Mouse (Mus musculus) embryonic facial prominence, embryonic 12.5 days (tissue): ENCODE measurements around the gene Ube2q1. TPM values are rescaled to one million over a fixed set of nuclear protein-coding genes. Genes with fewer than 3 reads are reported as not detected.
A peak's percentile ranks its signal among the peaks of the same experiment; 100 is the strongest.

ENCODE experiments used
- ATAC-seq: fragments of 200-750 bp; cut with Nextera tagmentation; 2 replicates; pipeline ENCODE4 v1.8.0; 2017; ENCODE audit not compliant: insufficient number of reproducible peaks, insufficient read depth, low FRiP score, low TSS enrichment
- H3K27ac ChIP-seq: fragments of 300-500 bp; sonication (generic); 2 replicates; pipeline ENCODE4 v1.5.1; 2016; ENCODE audit warnings: mild to moderate bottlenecking
- H3K27me3 ChIP-seq: fragments of 300-500 bp; sonication (generic); 2 replicates; pipeline ENCODE4 v1.6.1; 2016; ENCODE audit warnings: mild to moderate bottlenecking, moderate library complexity
- H3K36me3 ChIP-seq: fragments of 300-500 bp; sonication (generic); 2 replicates; pipeline ENCODE4 v1.6.1; 2016; ENCODE audit warnings: mild to moderate bottlenecking
- H3K4me1 ChIP-seq: fragments of 300-500 bp; sonication (generic); 2 replicates; pipeline ENCODE4 v1.6.1; 2016
- H3K4me2 ChIP-seq: fragments of 300-500 bp; sonication (generic); replicated peaks from 2 replicates; pipeline ENCODE4 v1.6.1; 2016; ENCODE audit warnings: mild to moderate bottlenecking, moderate library complexity
- H3K4me3 ChIP-seq: fragments of 300-500 bp; sonication (generic); 2 replicates; pipeline ENCODE4 v1.5.1; 2016; ENCODE audit warnings: mild to moderate bottlenecking
- H3K9ac ChIP-seq: fragments of 300-500 bp; sonication (generic); 2 replicates; pipeline ENCODE4 v1.6.1; 2016; ENCODE audit warnings: mild to moderate bottlenecking, moderate library complexity
- H3K9me3 ChIP-seq: fragments of 300-500 bp; sonication (generic); 2 replicates; pipeline ENCODE4 v1.6.1; 2016; ENCODE audit warnings: mild to moderate bottlenecking, moderate library complexity
- WGBS: fragments of 180-500 bp; shearing (Covaris S2); methylation state at CpG from one replicate; pipeline ENCODE4 v1.1.7; 2016; 5-methylcytosine and 5-hydroxymethylcytosine counted together
- polyA plus RNA-seq: library from polyadenylated mRNA; unstranded; fragments of >200 nt; fragmentation: Nextera tagmentation; extraction: Ambion mirVana; gene quantifications from 2 replicates; pipeline ENCODE4 v1.2.1, GENCODE M21; 2016

The Ube2q1 gene
- polyA plus RNA-seq, 1 experiment from 2014 or later, result 18.0 TPM

- H3K9ac ChIP-seq, result no peak overlapping the region
- WGBS, result 68% methylated on average over 7 of the region's 7 CpGs
- H3K4me3 ChIP-seq, result no peak overlapping the region
- no peaks in the 10 kb centered on the region for H3K27me3 ChIP-seq
- peaks cover 15% of the 10 kb centered on the region for H3K4me1 ChIP-seq
- H3K36me3 ChIP-seq, result no peaks in the 10 kb centered on the region
- ATAC-seq, result no peak
- H3K9me3 ChIP-seq, result no peaks in the 10 kb centered on the region
- no peak overlapping the region for H3K4me2 ChIP-seq
- H3K27ac ChIP-seq, result no peak overlapping the region
These were observed 3.8 kb upstream of the Ube2q1 start for GRCm38 (mm10) chr3:89769584-89769983.

GRCm38 (mm10) chr3:89770425-89771002 is 2.9 kb upstream of the Ube2q1 start:
- Histone ChIP-seq H3K27ac (no peak overlapping the region), H3K27me3 (no peaks in the 10 kb centered on the region), H3K4me2 (no peak overlapping the region), H3K4me3 (no peak overlapping the region), H3K36me3 (no peaks in the 10 kb centered on the region), H3K4me1 (peaks cover 24% of the 10 kb centered on the region), H3K9ac (no peak overlapping the region), H3K9me3 (no peaks in the 10 kb centered on the region)
- 44% methylated on average over 2 of the region's 2 CpGs for WGBS
- no peak for ATAC-seq

- peak overlapping the region; percentile 97 for H3K27ac ChIP-seq
- peak; percentile 75 for ATAC-seq
- no peaks in the 10 kb centered on the region for H3K9me3 ChIP-seq
- H3K9ac ChIP-seq, result peak overlapping the region; percentile 99
- WGBS, result 2% methylated on average over 17 of the region's 17 CpGs
- peaks cover 17% of the 10 kb centered on the region for H3K36me3 ChIP-seq
- H3K27me3 ChIP-seq, result no peaks in the 10 kb centered on the region
- peak overlapping the region; percentile 85 for H3K4me2 ChIP-seq
- peaks cover 27% of the 10 kb centered on the region for H3K4me1 ChIP-seq
- peak overlapping the region; percentile 96 for H3K4me3 ChIP-seq
These were observed 838 bp upstream of the Ube2q1 start for GRCm38 (mm10) chr3:89772588-89772967.

GRCm38 (mm10) chr3:89773740-89774211 is 360 bp downstream of the Ube2q1 start:
- WGBS, result 1% methylated on average over 34 of the region's 37 CpGs
- ATAC-seq, result peak; percentile 12; the same call in 1 of the 2 replicates

GRCm38 (mm10) chr3:89774236-89774960 is 982 bp downstream of the Ube2q1 start:
- WGBS, result 48% methylated on average over 15 of the region's 15 CpGs
- no peaks in the 10 kb centered on the region for H3K27me3 ChIP-seq
- peak overlapping the region; percentile 99 for H3K9ac ChIP-seq
- peak overlapping the region; percentile 85 for H3K4me2 ChIP-seq
- no peak for ATAC-seq
- peak overlapping the region; percentile 96 for H3K4me3 ChIP-seq
- H3K4me1 ChIP-seq, result peaks cover 27% of the 10 kb centered on the region
- 0 out of 2 replicates have a peak overlapping the region, but pooled peaks have one; percentile 97 for H3K27ac ChIP-seq
- peaks cover 35% of the 10 kb centered on the region for H3K36me3 ChIP-seq
- no peaks in the 10 kb centered on the region for H3K9me3 ChIP-seq

More at GRCm38 (mm10) chr3:89773740-89774211, 360 bp downstream of the Ube2q1 start:
- Histone ChIP-seq H3K9ac (peak overlapping the region; percentile 99), H3K4me3 (peak overlapping the region; percentile 96), H3K9me3 (no peaks in the 10 kb centered on the region), H3K27me3 (no peaks in the 10 kb centered on the region), H3K36me3 (peaks cover 29% of the 10 kb centered on the region), H3K4me1 (peaks cover 27% of the 10 kb centered on the region), H3K4me2 (peak overlapping the region; percentile 85), H3K27ac (peak overlapping the region; percentile 97)

GRCm38 (mm10) chr3:89776001-89776400 is 2.6 kb downstream of the Ube2q1 start:
- Histone ChIP-seq H3K4me2 (peak overlapping the region; percentile 85; the same call in 1 of the 2 replicates), H3K9ac (no peak overlapping the region), H3K36me3 (peaks cover 51% of the 10 kb centered on the region)

GRCm38 (mm10) chr3:89780102-89780501 is 6.7 kb downstream of the Ube2q1 start:
- 87% methylated on average over 4 of the region's 4 CpGs for WGBS
- ATAC-seq, result no peak

More at GRCm38 (mm10) chr3:89776001-89776400, 2.6 kb downstream of the Ube2q1 start:
- H3K27ac ChIP-seq, result no peak overlapping the region
- WGBS, result 80% methylated on average over 4 of the region's 4 CpGs
- peaks cover 27% of the 10 kb centered on the region for H3K4me1 ChIP-seq
- H3K9me3 ChIP-seq, result no peaks in the 10 kb centered on the region
- H3K4me3 ChIP-seq, result no peak overlapping the region
- H3K27me3 ChIP-seq, result no peaks in the 10 kb centered on the region
- ATAC-seq, result no peak

GRCm38 (mm10) chr3:89781640-89782039 is 8.2 kb downstream of the Ube2q1 start:
- H3K9me3 ChIP-seq, result no peaks in the 10 kb centered on the region
- no peaks in the 10 kb centered on the region for H3K27me3 ChIP-seq
- H3K9ac ChIP-seq, result no peak overlapping the region
- no peak overlapping the region for H3K4me3 ChIP-seq
- no peak overlapping the region for H3K27ac ChIP-seq
- H3K36me3 ChIP-seq, result peaks cover 70% of the 10 kb centered on the region
- ATAC-seq, result 0 out of 2 replicates have a peak, but pooled peaks have one; percentile 11
- 0 out of 2 replicates have a peak, but pooled peaks cover 6% of the 10 kb centered on the region for H3K4me1 ChIP-seq
- 87% methylated on average over 5 of the region's 5 CpGs for WGBS
- no peak overlapping the region for H3K4me2 ChIP-seq

More at GRCm38 (mm10) chr3:89780102-89780501, 6.7 kb downstream of the Ube2q1 start:
- peaks cover 78% of the 10 kb centered on the region for H3K36me3 ChIP-seq
- H3K27me3 ChIP-seq, result no peaks in the 10 kb centered on the region
- peaks cover 12% of the 10 kb centered on the region for H3K4me1 ChIP-seq
- no peak overlapping the region for H3K4me2 ChIP-seq
- no peaks in the 10 kb centered on the region for H3K9me3 ChIP-seq
- H3K27ac ChIP-seq, result no peak overlapping the region
- H3K4me3 ChIP-seq, result no peak overlapping the region
- no peak overlapping the region for H3K9ac ChIP-seq

GRCm38 (mm10) chr3:89784991-89785753 is 11.8 kb downstream of the Ube2q1 start:
- no peak overlapping the region for H3K9ac ChIP-seq
- no peaks in the 10 kb centered on the region for H3K27me3 ChIP-seq
- ATAC-seq, result no peak
- no peaks in the 10 kb centered on the region for H3K9me3 ChIP-seq
- no peak overlapping the region for H3K27ac ChIP-seq
- 0 out of 2 replicates have a peak, but pooled peaks cover 6% of the 10 kb centered on the region for H3K4me1 ChIP-seq
- no peak overlapping the region for H3K4me2 ChIP-seq
- no peak overlapping the region for H3K4me3 ChIP-seq
- 30% methylated on average over 11 of the region's 11 CpGs for WGBS
- peaks cover 35% of the 10 kb centered on the region for H3K36me3 ChIP-seq

GRCm38 (mm10) chr3:89786275-89786674 is 12.9 kb downstream of the Ube2q1 start:
- Histone ChIP-seq H3K4me3 (no peak overlapping the region), H3K27me3 (no peaks in the 10 kb centered on the region), H3K9me3 (no peaks in the 10 kb centered on the region), H3K27ac (no peak overlapping the region), H3K4me2 (no peak overlapping the region), H3K36me3 (peaks cover 24% of the 10 kb centered on the region), H3K9ac (no peak overlapping the region), H3K4me1 (0 out of 2 replicates have a peak, but pooled peaks cover 6% of the 10 kb centered on the region)
- ATAC-seq, result no peak
- WGBS, result 80% methylated on average over 6 of the region's 6 CpGs

GRCm38 (mm10) chr3:89788680-89789352 is 15.4 kb downstream of the Ube2q1 start:
- Histone ChIP-seq H3K27me3 (no peaks in the 10 kb centered on the region), H3K27ac (no peak overlapping the region), H3K36me3 (no peaks in the 10 kb centered on the region), H3K9me3 (no peaks in the 10 kb centered on the region), H3K4me3 (no peak overlapping the region), H3K4me1 (0 out of 2 replicates have a peak, but pooled peaks cover 6% of the 10 kb centered on the region), H3K9ac (no peak overlapping the region), H3K4me2 (no peak overlapping the region)
- WGBS, result 75% methylated on average over 16 of the region's 16 CpGs
- ATAC-seq, result no peak
